Mouse (Mus musculus) ES-Bruce4 (cell line): Measurements from ENCODE around the gene Col5a1. TPM values are rescaled to one million over a fixed set of nuclear protein-coding genes. Genes with fewer than 3 reads are reported as not detected.

Experiments used
- H3K27ac ChIP-seq: 2 replicates; pipeline ENCODE4 v1.5.1; 2012; ENCODE audit warnings: low read length, inconsistent platforms; ENCODE audit not compliant: insufficient read depth
- H3K27me3 ChIP-seq: 2 replicates; pipeline ENCODE4 v1.6.1; 2012; ENCODE audit warnings: mild to moderate bottlenecking, low read length, inconsistent platforms; ENCODE audit not compliant: control insufficient read depth, poor library complexity, insufficient read depth, severe bottlenecking
- H3K36me3 ChIP-seq: 2 replicates; pipeline ENCODE4 v1.6.1; 2012; ENCODE audit warnings: inconsistent platforms, mild to moderate bottlenecking, low read length, moderate library complexity; ENCODE audit not compliant: control insufficient read depth, poor library complexity, insufficient read depth, severe bottlenecking
- H3K4me1 ChIP-seq: one replicate; pipeline ENCODE4 v1.8.1; 2011; ENCODE audit warnings: low read length; ENCODE audit not compliant: control insufficient read depth, insufficient read depth
- H3K4me3 ChIP-seq: 2 replicates; pipeline ENCODE4 v1.5.1; 2011; ENCODE audit warnings: low read depth, mild to moderate bottlenecking, low read length
- H3K9ac ChIP-seq: 2 replicates; pipeline ENCODE4 v1.6.1; 2012; ENCODE audit warnings: low read depth, mild to moderate bottlenecking, inconsistent platforms; ENCODE audit not compliant: poor library complexity, severe bottlenecking
- H3K9me3 ChIP-seq: replicated peaks from 2 replicates; pipeline ENCODE4 v1.6.1; 2012; ENCODE audit warnings: mild to moderate bottlenecking, low read length, inconsistent platforms; ENCODE audit not compliant: control insufficient read depth, poor library complexity, insufficient read depth, severe bottlenecking
- CTCF ChIP-seq: IDR thresholded peaks from one replicate; pipeline ENCODE4 v1.8.1; 2011; ENCODE audit warnings: low read depth, low read length
- EP300 ChIP-seq: IDR thresholded peaks from 2 replicates; pipeline ENCODE4 v1.6.1; 2011; ENCODE audit warnings: low read depth, low read length; ENCODE audit not compliant: insufficient read depth
- POLR2A ChIP-seq: IDR thresholded peaks from one replicate; pipeline ENCODE4 v1.8.1; 2011; ENCODE audit warnings: low read length; ENCODE audit not compliant: insufficient read depth
- polyA plus RNA-seq: library from polyadenylated mRNA; stranded (reverse); fragments of >200 nt; gene quantifications from 2 replicates; pipeline ENCODE4 v1.2.4, GENCODE M21; 2011; ENCODE audit warnings: low read depth; ENCODE audit not compliant: missing spikeins, insufficient read depth, insufficient read length

The Col5a1 gene
- polyA plus RNA-seq, 1 experiment: 19.3 TPM

- H3K4me3 ChIP-seq: no peak overlapping the region
- no peak overlapping the region for H3K27ac ChIP-seq
- no peaks in the 10 kb centered on the region for H3K4me1 ChIP-seq
- no peak for TF ChIP-seq POLR2A
- TF ChIP-seq CTCF: no peak
- no peak for TF ChIP-seq EP300
- no peaks in the 10 kb centered on the region for H3K36me3 ChIP-seq
- no peaks in the 10 kb centered on the region for H3K9me3 ChIP-seq
- H3K9ac ChIP-seq: no peak overlapping the region
- H3K27me3 ChIP-seq: no peaks in the 10 kb centered on the region
Measured at GRCm38 (mm10) chr2:28046311-28046710, 160.1 kb downstream of the Col5a1 start.

GRCm38 (mm10) chr2:28047092-28047491, 160.9 kb downstream of the Col5a1 start:
- Histone ChIP-seq H3K4me3 (no peak overlapping the region), H3K9me3 (no peaks in the 10 kb centered on the region), H3K4me1 (no peaks in the 10 kb centered on the region), H3K9ac (no peak overlapping the region), H3K27me3 (no peaks in the 10 kb centered on the region), H3K27ac (no peak overlapping the region), H3K36me3 (no peaks in the 10 kb centered on the region)
- TF ChIP-seq EP300 (no peak), CTCF (no peak), POLR2A (no peak)

DNA sequence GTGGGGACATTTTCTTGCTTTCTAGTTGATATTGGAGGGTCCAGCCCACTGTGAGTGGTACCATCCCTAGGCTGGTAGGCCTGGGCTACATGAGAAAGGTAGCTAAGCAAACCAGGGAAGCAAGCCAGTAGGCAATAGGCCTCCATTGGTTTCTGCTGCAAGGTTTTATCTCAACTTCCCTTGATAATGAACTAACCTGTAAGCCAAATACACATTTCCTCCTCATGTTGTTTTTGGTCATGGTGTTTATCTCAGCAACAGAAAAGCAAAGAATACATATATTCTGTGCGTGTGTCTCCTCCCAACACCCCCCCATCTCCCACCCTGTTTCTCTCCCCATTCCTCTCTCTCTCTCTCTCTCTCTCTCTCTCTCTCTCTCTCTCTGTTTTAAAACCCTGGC, 173.7 kb downstream of the Col5a1 start:
- no peaks in the 10 kb centered on the region for H3K27me3 ChIP-seq
- H3K4me1 ChIP-seq: no peaks in the 10 kb centered on the region
- no peaks in the 10 kb centered on the region for H3K9me3 ChIP-seq
- H3K27ac ChIP-seq: no peak overlapping the region
- no peak overlapping the region for H3K4me3 ChIP-seq
- no peak for TF ChIP-seq CTCF
- no peak for TF ChIP-seq POLR2A
- TF ChIP-seq EP300: no peak
- H3K9ac ChIP-seq: no peak overlapping the region
- no peaks in the 10 kb centered on the region for H3K36me3 ChIP-seq

GRCm38 (mm10) chr2:28063711-28064338, 177.6 kb downstream of the Col5a1 start:
- Histone ChIP-seq H3K4me1 (no peaks in the 10 kb centered on the region), H3K36me3 (no peaks in the 10 kb centered on the region), H3K9me3 (no peaks in the 10 kb centered on the region), H3K27me3 (no peaks in the 10 kb centered on the region), H3K9ac (no peak overlapping the region), H3K27ac (no peak overlapping the region), H3K4me3 (no peak overlapping the region)
- TF ChIP-seq EP300: no peak
- no peak for TF ChIP-seq CTCF
- no peak for TF ChIP-seq POLR2A

- Histone ChIP-seq H3K36me3 (no peaks in the 10 kb centered on the region), H3K9me3 (no peaks in the 10 kb centered on the region), H3K4me3 (no peak overlapping the region), H3K27ac (no peak overlapping the region), H3K27me3 (no peaks in the 10 kb centered on the region), H3K4me1 (no peaks in the 10 kb centered on the region), H3K9ac (no peak overlapping the region)
- no peak for TF ChIP-seq CTCF
- TF ChIP-seq EP300: no peak
- no peak for TF ChIP-seq POLR2A
Measured at GRCm38 (mm10) chr2:28064339-28065080, 178.3 kb downstream of the Col5a1 start.

DNA sequence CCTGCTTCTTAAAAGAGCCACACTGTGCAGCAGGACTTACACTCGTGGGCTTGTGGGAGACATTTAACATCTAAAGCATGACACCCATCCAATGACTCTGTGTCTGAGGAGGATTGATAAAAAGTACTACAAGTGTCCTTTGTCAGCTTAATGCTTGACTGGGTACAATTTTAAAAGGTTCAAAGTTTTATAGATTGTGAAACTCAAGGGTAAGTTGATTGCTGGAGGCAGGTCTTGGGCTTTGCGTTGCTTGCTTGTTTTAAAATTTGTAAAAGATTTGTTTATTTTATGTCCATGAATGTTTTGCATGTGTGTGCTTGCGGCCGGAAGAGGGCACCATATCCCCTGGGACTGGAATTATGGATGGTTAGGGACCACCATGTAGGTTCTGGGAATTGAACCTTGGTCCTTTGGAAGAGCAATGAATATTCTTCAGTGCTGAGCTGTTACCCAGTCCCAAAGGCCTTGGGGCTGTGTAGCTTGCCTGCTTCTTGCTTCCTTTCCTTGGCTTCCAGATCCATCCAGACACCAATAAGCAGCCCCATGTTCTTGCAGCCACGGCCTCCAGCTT, 178.9 kb downstream of the Col5a1 start:
- Histone ChIP-seq H3K27ac (no peak overlapping the region), H3K4me3 (no peak overlapping the region), H3K36me3 (no peaks in the 10 kb centered on the region), H3K27me3 (no peaks in the 10 kb centered on the region), H3K9me3 (no peaks in the 10 kb centered on the region), H3K4me1 (no peaks in the 10 kb centered on the region), H3K9ac (no peak overlapping the region)
- TF ChIP-seq CTCF (no peak), EP300 (no peak), POLR2A (no peak)
